Mouse (Mus musculus) MEL (cell line): ENCODE measurements around the gene Itga9. TPM values are rescaled to one million over a fixed set of nuclear protein-coding genes. Genes with fewer than 3 reads are reported as not detected.

Experiments used
- polyA plus RNA-seq, 2 experiments: library from polyadenylated mRNA; stranded (reverse) in 1 of 2; unstranded in 1 of 2; fragments of >175 nt in 1 of 2; fragments of >200 nt in 1 of 2; gene quantifications; 2 replicates each; pipeline versions ENCODE4 v1.2.1 to v1.2.4; 2012; ENCODE audit warnings: low replicate concordance in 2 of 2, low read depth in 1 of 2; ENCODE audit not compliant: insufficient read length in 2 of 2, insufficient read depth in 1 of 2, missing spikeins in 1 of 2
- total RNA-seq: library from RNA; depleted of rRNA; stranded (reverse); fragments of 300-350 nt; gene quantifications from 2 replicates; pipeline ENCODE4 v1.2.3, GENCODE M21; 2012; rRNA removed

The Itga9 gene
- total and polyA plus RNA-seq, 3 experiments = 0.19 to 0.21 TPM; not detected in 1

Other genes with a start within 250 kb of the Itga9 start
- gene Eomes, start 128.5 kb upstream of the Itga9 start, total RNA-seq = not detected in 2 replicates
- not detected for gene Eomes, start 128.5 kb upstream of the Itga9 start, polyA plus RNA-seq
- gene Golga4, start 100.4 kb upstream of the Itga9 start, total RNA-seq = 29.1 and 29.8 TPM in 2 replicates
- 100 to 1,000 TPM in 1 of 2 experiments, 10 to 100 TPM in 1; 38.9 to 465 TPM for gene Golga4, start 100.4 kb upstream of the Itga9 start, polyA plus RNA-seq